Mouse (Mus musculus): Measurements from ENCODE around the gene Fcgr1.
"Not testable (repeated sequence)": the region's sequence is repeated elsewhere in the genome, so short reads cannot be mapped to it uniquely, and the experiment has no call there.

Gene Fcgr1

DNA sequence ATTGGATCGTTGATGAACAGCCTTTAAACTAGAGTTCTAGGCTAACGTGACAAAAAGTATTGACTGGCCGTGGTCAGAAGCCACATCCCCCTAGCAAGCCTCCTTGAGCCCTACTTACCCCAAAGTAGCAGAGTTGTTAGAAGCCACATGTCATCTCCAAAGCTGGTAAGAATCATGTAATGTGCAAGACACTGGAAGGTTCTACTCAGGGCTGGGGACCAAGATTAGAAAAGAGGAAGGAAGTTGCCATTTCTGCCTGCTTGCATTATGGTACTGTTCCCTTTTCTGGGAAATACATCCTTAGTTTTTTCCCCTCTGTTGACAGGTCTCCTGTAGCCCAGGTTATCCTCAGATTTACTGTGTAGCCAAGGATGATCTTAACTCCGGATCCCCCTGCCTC, at the start of gene Fcgr1:
TSS of gene Fcgr1 (minus strand) at position 183 of the 400 bp plus-strand sequence.
- DNase-seq (ENCODE audit: low read depth, low spot score): no peak

DNA sequence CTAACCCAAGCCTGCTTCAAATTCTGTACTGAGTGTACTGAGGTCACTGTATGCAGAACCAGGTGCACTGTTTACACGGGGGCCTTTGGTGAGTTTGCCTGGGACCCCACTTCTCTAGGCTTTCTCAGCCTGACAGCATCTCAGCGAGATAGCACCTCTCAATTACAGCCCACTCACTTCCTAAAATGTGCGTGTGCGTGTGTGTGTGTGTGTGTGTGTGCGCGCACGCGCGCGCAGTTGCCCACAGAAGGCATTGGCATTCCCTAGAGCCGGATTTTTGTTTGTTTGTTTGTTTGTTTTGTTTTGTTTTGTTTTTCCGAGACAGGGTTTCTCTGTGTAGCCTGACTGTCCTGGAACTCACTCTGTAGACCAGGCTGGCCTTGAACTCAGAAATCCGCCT, 48.9 kb upstream of the Fcgr1 start:
- DNase-seq (ENCODE audit: low read depth, low spot score): not testable (repeated sequence)

- DNase-seq (ENCODE audit: low read depth, low spot score): not testable (repeated sequence)
These were observed 48.3 kb upstream of the Fcgr1 start for GRCm38 (mm10) chr3:96342100-96342499.

GRCm38 (mm10) chr3:96340611-96341312, 47.0 kb upstream of the Fcgr1 start:
- DNase-seq (ENCODE audit: low read depth, low spot score): peak; percentile 46

DNA sequence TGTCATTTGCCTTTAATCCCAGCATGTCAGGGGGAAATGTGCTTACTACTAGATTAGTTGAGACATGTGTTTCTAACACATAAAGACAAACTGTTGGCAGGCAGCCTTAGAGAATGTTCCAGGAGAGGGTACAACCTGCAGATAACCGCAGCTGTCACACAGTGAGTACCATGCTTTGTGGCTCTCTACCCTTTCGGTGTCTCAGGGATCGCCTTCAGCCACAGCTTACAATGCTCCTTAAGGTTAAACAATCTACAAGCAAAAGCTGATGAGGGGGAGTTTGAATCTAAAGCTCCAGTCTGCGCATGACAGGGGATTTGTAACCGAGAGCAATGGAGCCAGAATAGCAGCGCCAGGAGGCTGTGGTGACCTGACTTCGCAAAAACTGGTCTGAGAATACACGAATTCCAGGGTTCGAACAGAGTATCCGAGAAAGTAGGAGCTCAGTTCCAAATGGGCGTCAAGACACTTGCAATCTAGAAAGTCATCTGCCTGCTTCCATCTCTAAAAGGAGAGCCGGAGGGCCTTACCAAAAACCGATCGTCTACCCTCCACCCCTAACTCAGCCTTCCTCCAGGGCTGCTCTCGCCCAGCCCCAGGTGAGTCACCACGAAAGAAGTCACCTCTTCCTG, 45.2 kb upstream of the Fcgr1 start:
- no peak for DNase-seq (ENCODE audit: low read depth, low spot score)

- no peak for DNase-seq (ENCODE audit: low read depth, low spot score)
These were observed 44.3 kb upstream of the Fcgr1 start for GRCm38 (mm10) chr3:96338043-96338442.

GRCm38 (mm10) chr3:96337269-96337668, 43.5 kb upstream of the Fcgr1 start:
- no peak for DNase-seq (ENCODE audit: low read depth, low spot score)

GRCm38 (mm10) chr3:96336636-96337035, 42.9 kb upstream of the Fcgr1 start:
- DNase-seq (ENCODE audit: low read depth, low spot score): no peak

DNA sequence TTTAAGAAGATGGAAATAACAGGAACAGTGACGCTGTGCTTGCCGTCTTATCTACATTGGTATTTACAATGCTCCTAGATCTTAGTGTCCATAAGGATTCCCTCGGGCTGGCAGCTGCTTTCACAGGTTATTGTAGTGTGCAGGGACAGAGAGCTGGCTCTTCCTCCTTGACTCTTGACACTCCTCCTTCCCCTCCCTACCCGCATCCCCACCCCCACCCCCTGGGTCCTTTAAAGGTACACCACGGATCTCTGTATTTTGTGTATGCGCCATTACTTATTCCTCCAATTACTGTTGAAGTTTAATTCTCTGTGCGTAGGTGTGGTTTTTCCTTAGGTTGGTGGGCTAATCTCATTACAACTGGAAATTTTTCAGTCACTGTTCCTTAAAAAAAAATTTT, 41.8 kb upstream of the Fcgr1 start:
- no peak for DNase-seq (ENCODE audit: low read depth, low spot score)

DNA sequence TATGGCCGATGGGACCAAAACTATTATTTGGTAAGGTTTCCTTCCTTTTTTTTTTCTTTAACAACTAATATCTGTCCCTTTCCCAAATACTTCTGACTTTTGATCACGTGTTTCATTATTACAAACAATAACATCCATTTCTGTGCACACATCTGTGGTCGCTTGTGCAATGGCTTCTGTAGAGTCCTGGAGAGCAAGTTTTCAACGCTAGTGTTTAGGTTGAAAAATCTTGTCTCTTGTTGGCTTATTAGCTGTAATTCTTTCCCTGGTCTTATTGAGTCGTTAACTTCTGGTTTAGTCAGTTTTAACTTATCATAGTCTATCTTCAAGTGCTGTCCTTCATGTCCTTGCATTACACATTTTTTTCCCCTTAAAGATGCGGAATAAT, 41.4 kb upstream of the Fcgr1 start:
- no peak for DNase-seq (ENCODE audit: low read depth, low spot score)

GRCm38 (mm10) chr3:96334175-96335162, 40.7 kb upstream of the Fcgr1 start:
- DNase-seq (ENCODE audit: low read depth, low spot score): peak; percentile 38

- peak; percentile 42 for DNase-seq (ENCODE audit: low read depth, low spot score)
These were observed 39.8 kb upstream of the Fcgr1 start for GRCm38 (mm10) chr3:96333396-96334174.

DNA sequence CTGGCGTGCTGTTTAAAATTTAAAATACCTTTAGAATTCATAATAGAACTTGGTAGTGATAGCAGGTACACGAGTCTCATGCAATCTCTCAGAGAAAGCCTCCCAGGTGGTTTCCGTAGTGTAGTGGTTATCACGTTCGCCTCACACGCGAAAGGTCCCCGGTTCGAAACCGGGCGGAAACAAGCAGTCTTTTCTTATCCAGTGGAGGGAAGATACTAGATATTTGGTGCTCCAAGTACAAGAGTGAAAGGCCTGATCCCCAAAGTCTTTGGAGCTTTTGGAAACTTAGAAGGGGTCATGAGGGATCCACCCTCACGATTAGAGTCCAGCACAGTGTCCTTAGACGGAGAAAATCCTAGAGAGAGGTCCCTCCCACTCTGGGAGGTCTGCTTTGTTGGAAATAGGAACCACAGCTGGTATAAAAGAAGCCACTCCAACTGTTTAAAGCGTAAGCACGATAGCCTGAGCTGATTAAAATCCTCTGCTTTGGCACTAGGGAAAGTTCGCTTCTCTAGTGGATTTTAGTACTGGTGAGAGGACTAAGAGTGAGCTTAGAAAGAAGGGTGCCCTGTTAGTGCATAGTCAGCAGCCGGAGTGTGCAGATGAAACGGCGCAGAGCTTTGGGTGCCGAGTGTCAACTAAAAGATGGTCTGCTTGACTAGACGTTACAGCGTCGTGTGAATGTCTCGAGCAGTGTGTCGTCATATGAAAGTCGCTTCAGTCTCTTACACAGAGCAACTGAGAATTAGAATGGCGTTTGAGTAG, 39.0 kb upstream of the Fcgr1 start:
- DNase-seq (ENCODE audit: low read depth, low spot score): peak; percentile 62

DNA sequence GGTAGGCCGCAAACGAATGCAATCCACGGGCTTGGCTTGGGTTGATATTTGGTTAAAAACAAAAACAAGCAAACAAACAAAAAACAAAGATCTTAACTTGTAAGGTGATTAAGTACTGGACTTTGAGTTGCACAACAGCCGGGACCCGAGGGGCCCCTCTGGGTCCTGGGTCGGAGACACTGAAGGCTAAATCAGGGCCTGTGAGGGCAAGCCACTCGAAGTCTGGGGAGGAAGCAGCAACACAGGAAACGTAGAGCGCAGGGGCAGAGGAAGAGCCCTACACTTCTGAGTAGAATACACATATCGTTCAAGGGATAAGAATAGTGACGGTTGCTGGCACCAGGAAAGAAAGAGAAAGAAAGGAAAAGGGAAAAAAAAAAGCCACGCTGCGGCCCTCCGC, 38.2 kb upstream of the Fcgr1 start:
- DNase-seq (ENCODE audit: low read depth, low spot score): peak; percentile 41

GRCm38 (mm10) chr3:96331438-96331837, 37.7 kb upstream of the Fcgr1 start:
- DNase-seq (ENCODE audit: low read depth, low spot score): no peak

DNA sequence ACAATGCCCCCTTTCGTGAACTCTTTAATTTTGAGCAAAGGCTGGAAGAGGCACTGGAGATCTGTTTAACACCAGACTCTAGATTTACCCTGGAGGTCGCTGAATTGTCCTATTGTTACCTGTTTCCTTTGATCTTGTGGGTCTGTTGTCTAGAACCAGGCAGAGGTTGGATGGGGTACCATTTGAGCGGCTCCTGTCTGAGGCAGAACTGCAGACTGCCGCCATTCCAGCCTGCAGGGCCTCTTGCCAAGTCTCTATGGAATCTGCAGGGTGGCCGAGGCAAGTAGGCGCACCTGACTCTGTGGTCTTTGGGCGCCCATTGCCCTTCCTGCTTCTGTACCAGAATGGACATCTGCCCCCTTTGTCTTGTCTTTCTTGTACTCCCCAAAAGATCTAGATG, 36.8 kb upstream of the Fcgr1 start:
- DNase-seq (ENCODE audit: low read depth, low spot score): no peak

GRCm38 (mm10) chr3:96330181-96330580, 36.4 kb upstream of the Fcgr1 start:
- no peak for DNase-seq (ENCODE audit: low read depth, low spot score)

DNA sequence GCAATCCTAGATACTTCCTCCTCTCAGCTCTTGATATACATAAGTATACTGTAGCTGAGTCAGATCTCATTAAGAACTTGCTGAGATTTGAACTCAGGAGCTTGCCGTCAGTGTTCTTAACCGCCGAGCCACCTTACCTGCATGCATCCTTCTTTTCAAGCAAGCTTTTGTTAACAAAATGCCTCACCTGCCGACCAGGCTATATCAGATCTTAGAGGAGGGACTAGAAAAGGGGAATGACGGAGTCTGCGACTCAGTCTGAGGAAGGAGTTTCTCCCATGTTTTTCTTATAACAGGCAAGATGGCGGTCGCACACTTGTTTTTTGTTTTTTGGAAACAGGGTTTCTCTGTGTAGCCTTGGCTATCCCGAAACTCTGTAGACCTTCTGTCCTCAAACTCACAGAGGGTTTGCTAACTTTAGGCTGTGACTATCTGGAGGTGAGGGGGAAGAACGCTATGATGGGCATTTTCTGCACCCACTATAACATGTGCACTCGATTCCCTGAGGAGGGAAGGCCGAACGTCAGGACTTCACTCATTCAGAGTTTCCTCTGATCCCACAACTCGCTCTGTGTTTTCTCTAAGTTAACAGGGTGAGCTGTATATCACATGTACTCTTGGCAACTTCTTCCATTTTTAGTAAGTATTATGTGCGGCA, 35.1 kb upstream of the Fcgr1 start:
- no peak for DNase-seq (ENCODE audit: low read depth, low spot score)

- peak; percentile 39 for DNase-seq (ENCODE audit: low read depth, low spot score)
These were observed 34.4 kb upstream of the Fcgr1 start for GRCm38 (mm10) chr3:96328060-96328729.

GRCm38 (mm10) chr3:96327647-96328046, 33.9 kb upstream of the Fcgr1 start:
- no peak for DNase-seq (ENCODE audit: low read depth, low spot score)

All from CD4-positive, CD25-positive, alpha-beta regulatory T cell, adult 2 months (primary cell).